Mouse (Mus musculus): Measurements from ENCODE around the gene Slc41a1. TPM values are rescaled to one million over a fixed set of nuclear protein-coding genes. Genes with fewer than 3 reads are reported as not detected.

The Slc41a1 gene
- polyA plus RNA-seq, 1 experiment from 2014 or later: 8.2 TPM

- 87% methylated on average over 5 of the region's 5 CpGs for WGBS
- H3K4me1 ChIP-seq (replicated peaks; ENCODE audit: control insufficient read depth, insufficient read depth, low read length): no peaks in the 10 kb centered on the region
- no peak overlapping the region for H3K4me3 ChIP-seq (ENCODE audit: low read depth, low read length)
- no peak overlapping the region for H3K27ac ChIP-seq (ENCODE audit: low read depth, low read length)
- no peak for ATAC-seq (ENCODE audit: low FRiP score)
- DNase-seq (ENCODE audit: low spot score): no peak
- no peaks in the 10 kb centered on the region for H3K36me3 ChIP-seq (ENCODE audit: control insufficient read depth, insufficient read depth, low read length)
- no peak overlapping the region for H3K9ac ChIP-seq (ENCODE audit: low read depth, low read length)
- H3K4me2 ChIP-seq (replicated peaks; ENCODE audit: low read depth, low read length): no peak overlapping the region
- H3K9me3 ChIP-seq (ENCODE audit: control insufficient read depth, low read length): no peaks in the 10 kb centered on the region
- 0 out of 2 replicates have a peak, but pooled peaks cover 3% of the 10 kb centered on the region for H3K27me3 ChIP-seq (ENCODE audit: control insufficient read depth, insufficient read depth, low read length)
Measured at GRCm38 (mm10) chr1:131865596-131865995, 38.3 kb downstream of the Slc41a1 start.

- H3K36me3 ChIP-seq (ENCODE audit: control insufficient read depth, insufficient read depth, low read length): no peaks in the 10 kb centered on the region
- H3K27ac ChIP-seq (ENCODE audit: low read depth, low read length): no peak overlapping the region
- H3K27me3 ChIP-seq (ENCODE audit: control insufficient read depth, insufficient read depth, low read length): 0 out of 2 replicates have a peak, but pooled peaks cover 3% of the 10 kb centered on the region
- 79% methylated on average over 6 of the region's 6 CpGs for WGBS
- no peaks in the 10 kb centered on the region for H3K9me3 ChIP-seq (ENCODE audit: control insufficient read depth, low read length)
- no peak overlapping the region for H3K9ac ChIP-seq (ENCODE audit: low read depth, low read length)
- no peaks in the 10 kb centered on the region for H3K4me1 ChIP-seq (replicated peaks; ENCODE audit: control insufficient read depth, insufficient read depth, low read length)
- H3K4me3 ChIP-seq (ENCODE audit: low read depth, low read length): no peak overlapping the region
- ATAC-seq (ENCODE audit: low FRiP score) (peak; percentile 51), DNase-seq (ENCODE audit: low spot score) (no peak)
- no peak overlapping the region for H3K4me2 ChIP-seq (replicated peaks; ENCODE audit: low read depth, low read length)
Measured at GRCm38 (mm10) chr1:131866304-131866999, 39.2 kb downstream of the Slc41a1 start.

GRCm38 (mm10) chr1:131867093-131867945 is 40.0 kb downstream of the Slc41a1 start, which contains the start of gene Rab29:
Gene Rab29, plus strand, starts transcription at chr1:131867224.
- H3K9me3 ChIP-seq (ENCODE audit: control insufficient read depth, low read length): no peaks in the 10 kb centered on the region
- peak within 1 kb of the TSS; percentile 53 for H3K4me3 ChIP-seq (ENCODE audit: low read depth, low read length)
- H3K4me2 ChIP-seq (replicated peaks; ENCODE audit: low read depth, low read length): peak within 1 kb of the TSS; percentile 76
- H3K27ac ChIP-seq (ENCODE audit: low read depth, low read length): no peak within 1 kb of the TSS
- H3K36me3 ChIP-seq (ENCODE audit: control insufficient read depth, insufficient read depth, low read length): no peaks in the 10 kb centered on the region
- 1% methylated on average over 46 of the region's 46 CpGs for WGBS
- ATAC-seq (ENCODE audit: low FRiP score) (peak; percentile 96), DNase-seq (ENCODE audit: low spot score) (peak; percentile 92)
- 0 out of 2 replicates have a peak, but pooled peaks cover 3% of the 10 kb centered on the region for H3K27me3 ChIP-seq (ENCODE audit: control insufficient read depth, insufficient read depth, low read length)
- no peaks in the 10 kb centered on the region for H3K4me1 ChIP-seq (replicated peaks; ENCODE audit: control insufficient read depth, insufficient read depth, low read length)
- peak within 1 kb of the TSS; percentile 54 for H3K9ac ChIP-seq (ENCODE audit: low read depth, low read length)

- Histone ChIP-seq H3K9ac (ENCODE audit: low read depth, low read length) (no peak overlapping the region; the same call in 1 of the 2 replicates), H3K4me2 (replicated peaks; ENCODE audit: low read depth, low read length) (peak overlapping the region; percentile 76), H3K36me3 (ENCODE audit: control insufficient read depth, insufficient read depth, low read length) (no peaks in the 10 kb centered on the region), H3K27ac (ENCODE audit: low read depth, low read length) (no peak overlapping the region), H3K27me3 (ENCODE audit: control insufficient read depth, insufficient read depth, low read length) (0 out of 2 replicates have a peak, but pooled peaks cover 3% of the 10 kb centered on the region), H3K4me3 (ENCODE audit: low read depth, low read length) (peak overlapping the region; percentile 53), H3K4me1 (replicated peaks; ENCODE audit: control insufficient read depth, insufficient read depth, low read length) (no peaks in the 10 kb centered on the region), H3K9me3 (ENCODE audit: control insufficient read depth, low read length) (no peaks in the 10 kb centered on the region)
- DNase-seq (ENCODE audit: low spot score) (no peak), ATAC-seq (ENCODE audit: low FRiP score) (no peak; the same call in 1 of the 2 replicates)
- WGBS: 28% methylated on average over 10 of the region's 10 CpGs
Measured at GRCm38 (mm10) chr1:131867946-131868290, 40.6 kb downstream of the Slc41a1 start.

- Histone ChIP-seq H3K9ac (ENCODE audit: low read depth, low read length) (no peak overlapping the region), H3K27ac (ENCODE audit: low read depth, low read length) (no peak overlapping the region), H3K27me3 (ENCODE audit: control insufficient read depth, insufficient read depth, low read length) (0 out of 2 replicates have a peak, but pooled peaks cover 3% of the 10 kb centered on the region), H3K4me1 (replicated peaks; ENCODE audit: control insufficient read depth, insufficient read depth, low read length) (no peaks in the 10 kb centered on the region), H3K4me2 (replicated peaks; ENCODE audit: low read depth, low read length) (no peak overlapping the region), H3K9me3 (ENCODE audit: control insufficient read depth, low read length) (no peaks in the 10 kb centered on the region), H3K36me3 (ENCODE audit: control insufficient read depth, insufficient read depth, low read length) (no peaks in the 10 kb centered on the region), H3K4me3 (ENCODE audit: low read depth, low read length) (no peak overlapping the region)
- no peak for ATAC-seq (ENCODE audit: low FRiP score)
- WGBS: 80% methylated on average over 2 of the region's 2 CpGs
- DNase-seq (ENCODE audit: low spot score): no peak
Measured at GRCm38 (mm10) chr1:131869561-131869960, 42.3 kb downstream of the Slc41a1 start.

GRCm38 (mm10) chr1:131872856-131873255 is 45.6 kb downstream of the Slc41a1 start:
- no peak for DNase-seq (ENCODE audit: low spot score)
- 57% methylated on average over 1 of the region's 1 CpGs for WGBS
- H3K9me3 ChIP-seq (ENCODE audit: control insufficient read depth, low read length): no peaks in the 10 kb centered on the region
- H3K27me3 ChIP-seq (ENCODE audit: control insufficient read depth, insufficient read depth, low read length): 0 out of 2 replicates have a peak, but pooled peaks cover 2% of the 10 kb centered on the region
- no peaks in the 10 kb centered on the region for H3K36me3 ChIP-seq (ENCODE audit: control insufficient read depth, insufficient read depth, low read length)
- no peaks in the 10 kb centered on the region for H3K4me1 ChIP-seq (replicated peaks; ENCODE audit: control insufficient read depth, insufficient read depth, low read length)
- H3K27ac ChIP-seq (ENCODE audit: low read depth, low read length): no peak overlapping the region
- no peak for ATAC-seq (ENCODE audit: low FRiP score)
- no peak overlapping the region for H3K4me3 ChIP-seq (ENCODE audit: low read depth, low read length)
- no peak overlapping the region for H3K4me2 ChIP-seq (replicated peaks; ENCODE audit: low read depth, low read length)
- no peak overlapping the region for H3K9ac ChIP-seq (ENCODE audit: low read depth, low read length)

GRCm38 (mm10) chr1:131879816-131880215 is 52.5 kb downstream of the Slc41a1 start:
- ATAC-seq (ENCODE audit: low FRiP score): no peak
- Histone ChIP-seq H3K9me3 (ENCODE audit: control insufficient read depth, low read length) (no peaks in the 10 kb centered on the region), H3K4me2 (replicated peaks; ENCODE audit: low read depth, low read length) (no peak overlapping the region)

GRCm38 (mm10) chr1:131882787-131883186 is 55.5 kb downstream of the Slc41a1 start:
- no peaks in the 10 kb centered on the region for H3K4me1 ChIP-seq (replicated peaks; ENCODE audit: control insufficient read depth, insufficient read depth, low read length)
- ATAC-seq (ENCODE audit: low FRiP score) (no peak), DNase-seq (ENCODE audit: low spot score) (peak; percentile 41)
- H3K4me2 ChIP-seq (replicated peaks; ENCODE audit: low read depth, low read length): no peak overlapping the region
- no peaks in the 10 kb centered on the region for H3K9me3 ChIP-seq (ENCODE audit: control insufficient read depth, low read length)
- H3K4me3 ChIP-seq (ENCODE audit: low read depth, low read length): no peak overlapping the region
- H3K27me3 ChIP-seq (ENCODE audit: control insufficient read depth, insufficient read depth, low read length): no peaks in the 10 kb centered on the region
- no peak overlapping the region for H3K27ac ChIP-seq (ENCODE audit: low read depth, low read length)
- no peak overlapping the region for H3K9ac ChIP-seq (ENCODE audit: low read depth, low read length)
- 61% methylated on average over 2 of the region's 2 CpGs for WGBS
- H3K36me3 ChIP-seq (ENCODE audit: control insufficient read depth, insufficient read depth, low read length): no peaks in the 10 kb centered on the region

More at GRCm38 (mm10) chr1:131879816-131880215, 52.5 kb downstream of the Slc41a1 start:
- DNase-seq (ENCODE audit: low spot score): no peak
- WGBS: 72% methylated on average over 2 of the region's 2 CpGs
- Histone ChIP-seq H3K4me3 (ENCODE audit: low read depth, low read length) (no peak overlapping the region), H3K4me1 (replicated peaks; ENCODE audit: control insufficient read depth, insufficient read depth, low read length) (no peaks in the 10 kb centered on the region), H3K27me3 (ENCODE audit: control insufficient read depth, insufficient read depth, low read length) (no peaks in the 10 kb centered on the region), H3K27ac (ENCODE audit: low read depth, low read length) (no peak overlapping the region), H3K36me3 (ENCODE audit: control insufficient read depth, insufficient read depth, low read length) (no peaks in the 10 kb centered on the region), H3K9ac (ENCODE audit: low read depth, low read length) (no peak overlapping the region)

All from hindbrain, embryonic 11.5 days (tissue).